Mouse (Mus musculus) CH12.LX (cell line): ENCODE measurements around the gene Arih2. TPM values are rescaled to one million over a fixed set of nuclear protein-coding genes. Genes with fewer than 3 reads are reported as not detected.
A peak's percentile ranks its signal among the peaks of the same experiment; 100 is the strongest.

Source experiments
- DNase-seq: peaks from one replicate; pipeline ENCODE4 v3.0.0-alpha.2; 2013; ENCODE audit errors: extremely low read depth
- H3K27ac ChIP-seq: 2 replicates; pipeline ENCODE4 v1.5.1; 2012; ENCODE audit warnings: low read depth, mild to moderate bottlenecking, control low read depth, moderate library complexity; ENCODE audit not compliant: insufficient read depth
- H3K27me3 ChIP-seq: replicated peaks from 2 replicates; pipeline ENCODE3; 2012; ENCODE audit warnings: inconsistent platforms
- H3K36me3 ChIP-seq, 2 experiments: replicated peaks in 1 of 2; 2 replicates each; pipeline versions ENCODE3 to v1.6.1; 2012; ENCODE audit warnings: inconsistent platforms in 1 of 2, low read length in 1 of 2, mild to moderate bottlenecking in 1 of 2, mixed read lengths in 1 of 2, moderate library complexity in 1 of 2; ENCODE audit not compliant: control insufficient read depth in 1 of 2, insufficient read depth in 1 of 2
- H3K4me1 ChIP-seq, 2 experiments: 2 replicates each; pipeline ENCODE4 v1.6.1; 2012; ENCODE audit warnings: inconsistent platforms in 1 of 2, moderate library complexity in 1 of 2; ENCODE audit not compliant: insufficient read depth in 2 of 2, control insufficient read depth in 1 of 2
- H3K4me2 ChIP-seq: 2 replicates; pipeline ENCODE4 v1.6.1; 2012; ENCODE audit warnings: low read depth, mild to moderate bottlenecking, control low read depth; ENCODE audit not compliant: poor library complexity, insufficient read depth, severe bottlenecking
- H3K4me3 ChIP-seq, 3 experiments: fragments of 150-350 bp in 1 of 3; sonication (generic) in 1 of 3; replicated peaks in 1 of 3; 2 replicates each; pipeline versions ENCODE3 to v1.5.1; 2011 to 2012; ENCODE audit warnings: low read depth in 2 of 3, low read length in 2 of 3, mild to moderate bottlenecking in 2 of 3, moderate library complexity in 2 of 3, control low read depth in 1 of 3, improper control_type of control experiment in 1 of 3, inconsistent platforms in 1 of 3, mixed read lengths in 1 of 3; ENCODE audit not compliant: poor library complexity in 1 of 3
- H3K79me2 ChIP-seq: replicated peaks from 2 replicates; pipeline ENCODE4 v1.6.1; 2012; ENCODE audit warnings: mild to moderate bottlenecking, moderate library complexity; ENCODE audit not compliant: control insufficient read depth, poor library complexity, insufficient read depth, severe bottlenecking; ENCODE audit errors: extremely low read depth
- H3K9ac ChIP-seq: 2 replicates; pipeline ENCODE4 v1.6.1; 2012; ENCODE audit warnings: low read depth, mild to moderate bottlenecking, control low read depth, moderate library complexity; ENCODE audit not compliant: insufficient read depth
- H3K9me3 ChIP-seq: replicated peaks from 2 replicates; pipeline ENCODE3; 2012; ENCODE audit warnings: low read length, inconsistent platforms, mixed read lengths
- CTCF ChIP-seq, 2 experiments: IDR thresholded peaks in 1 of 2; conservative IDR thresholded peaks in 1 of 2; 2 replicates each; pipeline ENCODE4 v1.5.1; 2011 to 2012; ENCODE audit warnings: low read depth in 2 of 2, low read length in 2 of 2, improper control_type of control experiment in 1 of 2, inconsistent platforms in 1 of 2, mild to moderate bottlenecking in 1 of 2, moderate library complexity in 1 of 2
- ELF1 ChIP-seq: IDR thresholded peaks from 2 replicates; pipeline ENCODE4 v1.6.1; 2014; ENCODE audit warnings: low read depth, mild to moderate bottlenecking, inconsistent platforms, low read length, improper control_type of control experiment
- EP300 ChIP-seq: IDR thresholded peaks from 2 replicates; pipeline ENCODE4 v1.6.1; 2011; ENCODE audit warnings: low read length, improper control_type of control experiment
- ETS1 ChIP-seq: conservative IDR thresholded peaks from 2 replicates; pipeline ENCODE4 v1.6.1; 2012; ENCODE audit warnings: low read depth, mild to moderate bottlenecking, inconsistent platforms, low read length, improper control_type of control experiment, moderate library complexity
- GABPA ChIP-seq: IDR thresholded peaks from 2 replicates; pipeline ENCODE4 v1.6.1; 2012; ENCODE audit warnings: low read depth, low read length, improper control_type of control experiment, inconsistent platforms; ENCODE audit not compliant: insufficient replicate concordance
- MAFK ChIP-seq: IDR thresholded peaks from 2 replicates; pipeline ENCODE4 v1.6.1; 2011; ENCODE audit warnings: low read length, improper control_type of control experiment; ENCODE audit not compliant: insufficient replicate concordance
- MAX ChIP-seq: IDR thresholded peaks from 2 replicates; pipeline ENCODE4 v1.6.1; 2011; ENCODE audit warnings: low read length, improper control_type of control experiment
- MAZ ChIP-seq: IDR thresholded peaks from 2 replicates; pipeline ENCODE4 v1.6.1; 2012; ENCODE audit warnings: low read depth, mild to moderate bottlenecking, inconsistent platforms, low read length, improper control_type of control experiment, moderate library complexity
- MXI1 ChIP-seq: IDR thresholded peaks from 2 replicates; pipeline ENCODE4 v1.6.1; 2011; ENCODE audit warnings: mild to moderate bottlenecking, low read depth, low read length, improper control_type of control experiment
- NELFE ChIP-seq: IDR thresholded peaks from 2 replicates; pipeline ENCODE4 v1.6.1; 2011; ENCODE audit warnings: low read depth, low read length, improper control_type of control experiment
- NRF1 ChIP-seq: IDR thresholded peaks from 2 replicates; pipeline ENCODE4 v1.6.1; 2014; ENCODE audit warnings: low read depth, mild to moderate bottlenecking, inconsistent platforms, low read length, improper control_type of control experiment, moderate library complexity
- POLR2A ChIP-seq: IDR thresholded peaks from 2 replicates; pipeline ENCODE4 v1.6.1; 2011; ENCODE audit warnings: low read depth, mild to moderate bottlenecking, improper control_type of control experiment, low read length
- POLR2AphosphoS2 ChIP-seq: IDR thresholded peaks from 2 replicates; pipeline ENCODE4 v1.6.1; 2011; ENCODE audit warnings: low read depth, low read length, improper control_type of control experiment
- RAD21 ChIP-seq: IDR thresholded peaks from 2 replicates; pipeline ENCODE4 v1.6.1; 2011; ENCODE audit warnings: low read depth, mild to moderate bottlenecking, low read length, improper control_type of control experiment, moderate library complexity
- SIN3A ChIP-seq: IDR thresholded peaks from 2 replicates; pipeline ENCODE4 v1.6.1; 2012; ENCODE audit warnings: low read length, improper control_type of control experiment, inconsistent platforms
- SMC3 ChIP-seq: IDR thresholded peaks from 2 replicates; pipeline ENCODE4 v1.6.1; 2011; ENCODE audit warnings: low read depth, low read length, improper control_type of control experiment
- USF1 ChIP-seq: IDR thresholded peaks from 2 replicates; pipeline ENCODE4 v1.6.1; 2014; ENCODE audit warnings: low read depth, mild to moderate bottlenecking, inconsistent platforms, low read length, improper control_type of control experiment
- USF2 ChIP-seq: conservative IDR thresholded peaks from 2 replicates; pipeline ENCODE4 v1.6.1; 2011; ENCODE audit warnings: low read depth, low read length, improper control_type of control experiment
- ZMIZ1 ChIP-seq: IDR thresholded peaks from 2 replicates; pipeline ENCODE4 v1.6.1; 2012; ENCODE audit warnings: low read depth, mild to moderate bottlenecking, inconsistent platforms, low read length, improper control_type of control experiment
- ZNF384 ChIP-seq: IDR thresholded peaks from 2 replicates; pipeline ENCODE4 v1.6.1; 2012; ENCODE audit warnings: low read depth, low read length, improper control_type of control experiment, inconsistent platforms
- dilution Hi-C: fragments of 300-500 bp; cut with MboI; formaldehyde crosslinking; loops from 2 replicates; pipeline ENCODE4 v1.14.3; 2020; ENCODE audit warnings: low sequenced_read_pairs; ENCODE audit not compliant: extremely low pct_unique_long_range_greater_than_20kb, extremely low pct_ligation_motif_present
- in situ Hi-C: fragments of 300-500 bp; cut with MboI; formaldehyde crosslinking; loops from 3 replicates; pipeline ENCODE4 v1.14.3; 2019; ENCODE audit warnings: low sequenced_read_pairs, low pct_ligation_motif_present, low pct_unique_long_range_greater_than_20kb, mixed read lengths
- polyA plus RNA-seq: library from polyadenylated mRNA; unstranded; fragments of >175 nt; gene quantifications from 2 replicates; pipeline ENCODE4 v1.2.1, GENCODE M21; 2012; ENCODE audit warnings: low read depth; ENCODE audit not compliant: insufficient read length
- total RNA-seq, 2 experiments: library from RNA; depleted of rRNA; stranded (reverse); fragments of 300-350 nt in 1 of 2; fragments of >200 nt in 1 of 2; gene quantifications; 2 replicates each; pipeline ENCODE4 v1.2.3; 2012 to 2014

Gene Arih2
- total and polyA plus RNA-seq, 3 experiments = 29.0 to 35.3 (median 33.5) TPM

DNA sequence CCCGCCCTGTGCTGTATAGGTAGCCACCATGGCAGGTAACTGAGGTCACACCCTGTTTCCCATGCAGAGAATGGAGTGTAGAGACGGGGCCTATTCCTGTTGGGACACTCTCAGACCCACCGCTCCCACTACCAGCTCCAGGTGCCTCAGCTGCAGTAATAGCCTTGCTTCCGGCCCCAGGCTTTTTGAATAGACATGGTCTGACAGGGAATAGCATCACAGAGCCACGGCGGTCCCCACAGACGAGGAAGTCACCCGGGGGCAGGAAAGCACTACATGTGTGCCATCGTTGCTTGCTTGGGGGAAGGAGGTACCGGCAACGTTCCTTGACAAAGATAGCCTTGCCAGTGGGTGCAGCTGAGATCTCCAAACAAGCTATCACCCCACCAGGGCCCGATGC is 74.3 kb downstream of the Arih2 start:
- Histone ChIP-seq H3K4me2 (no peak overlapping the region), H3K4me1 (peaks cover 10 to 29% of the 10 kb centered on the region in 2 experiments), H3K36me3 (peaks cover 51 to 88% of the 10 kb centered on the region in 2 experiments), H3K4me3 (no peak overlapping the region), H3K9me3 (no peaks in the 10 kb centered on the region), H3K79me2 (0 out of 2 replicates have a peak, but pooled peaks cover 2% of the 10 kb centered on the region), H3K27me3 (no peaks in the 10 kb centered on the region), H3K27ac (no peak overlapping the region), H3K9ac (no peak overlapping the region)
- dilution Hi-C loops (no loop called here), in situ Hi-C loops (no loop called here)
- DNase-seq = no peak
- TF ChIP-seq MAZ (no peak), MAX (no peak)

DNA sequence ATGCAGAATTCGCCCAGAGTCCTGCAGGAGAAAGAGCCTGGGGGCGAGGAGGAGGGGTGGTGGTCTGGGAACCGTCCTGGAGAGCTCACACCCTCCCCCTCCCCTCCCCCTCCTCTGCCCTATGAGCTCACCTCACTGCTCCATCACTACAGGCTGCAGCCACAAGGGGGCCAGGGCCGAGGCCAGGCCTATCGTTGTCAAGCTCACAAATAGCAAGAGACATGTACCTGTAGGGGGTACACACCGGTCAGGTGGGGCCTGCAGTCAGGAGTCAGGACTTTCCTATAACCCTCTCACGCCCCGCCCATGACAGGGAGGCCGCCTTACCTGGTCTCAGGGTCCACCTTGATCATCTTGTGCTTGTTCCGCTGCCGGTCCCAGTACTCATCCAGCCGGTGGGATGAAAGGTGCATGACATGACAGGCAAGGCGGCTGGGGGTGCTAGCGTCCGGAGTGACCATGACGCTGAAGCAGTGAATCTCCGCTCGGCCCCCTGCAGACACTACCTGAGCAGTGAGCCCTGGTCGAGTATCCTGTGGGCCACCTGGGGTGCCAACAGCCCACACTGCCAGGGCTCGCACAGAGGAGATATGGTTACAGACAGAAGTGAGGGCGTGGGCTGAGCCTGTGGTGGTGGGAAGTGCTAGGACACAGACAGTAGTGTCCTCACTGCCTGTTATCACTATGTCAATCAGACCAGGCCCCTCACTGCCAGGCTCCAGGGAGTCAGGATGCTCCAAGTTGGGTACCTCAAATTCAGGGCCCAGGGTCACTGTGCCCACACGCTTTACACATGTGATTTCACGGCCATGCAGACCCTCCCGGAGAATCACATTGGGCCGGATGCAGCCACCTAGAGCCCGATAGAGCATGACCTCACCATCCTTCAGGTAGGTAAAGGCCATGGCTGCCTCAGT is 75.2 kb downstream of the Arih2 start:
- no peak overlapping the region for H3K9ac ChIP-seq
- 0 out of 2 replicates have a peak, but pooled peaks cover 3% of the 10 kb centered on the region for H3K79me2 ChIP-seq
- H3K4me1 ChIP-seq = peaks cover 7 to 25% of the 10 kb centered on the region in 2 experiments
- peaks cover 42 to 80% of the 10 kb centered on the region in 2 experiments for H3K36me3 ChIP-seq
- TF ChIP-seq ETS1 (no peak), GABPA (no peak), SIN3A (0 out of 2 replicates have a peak, but pooled peaks have one; percentile 35), USF1 (no peak), USF2 (no peak), CTCF (conservative IDR thresholded peaks at IDR 0.05 in 1 of 2, IDR thresholded peaks at IDR 0.05 in 1 of 2; ENCODE audit: low read depth in 2 of 2, low read length in 2 of 2) (peak; percentile 44 to 65; a peak in 3 of 4 replicates), MXI1 (no peak), NELFE (no peak), POLR2AphosphoS2 (no peak), MAZ (no peak), EP300 (no peak), SMC3 (peak; percentile 47), MAX (no peak), POLR2A (0 out of 2 replicates have a peak, but pooled peaks have one; percentile 9), MAFK (no peak), ELF1 (no peak), RAD21 (peak; percentile 2), ZMIZ1 (no peak), NRF1 (no peak), ZNF384 (no peak)
- no peak overlapping the region for H3K4me3 ChIP-seq
- no peak overlapping the region for H3K27ac ChIP-seq
- DNase-seq = peak; percentile 65
- H3K27me3 ChIP-seq = no peaks in the 10 kb centered on the region
- dilution Hi-C loops (no loop called here), in situ Hi-C loops (no loop called here)
- no peak overlapping the region for H3K4me2 ChIP-seq
- no peaks in the 10 kb centered on the region for H3K9me3 ChIP-seq
